Mouse (Mus musculus) urinary bladder, postnatal 10 days (tissue): ENCODE measurements around the gene Impg2.

Experiments used
- DNase-seq: peaks from one replicate; pipeline ENCODE4 v3.0.0; 2022; ENCODE audit warnings: low spot score

Impg2 gene

DNA sequence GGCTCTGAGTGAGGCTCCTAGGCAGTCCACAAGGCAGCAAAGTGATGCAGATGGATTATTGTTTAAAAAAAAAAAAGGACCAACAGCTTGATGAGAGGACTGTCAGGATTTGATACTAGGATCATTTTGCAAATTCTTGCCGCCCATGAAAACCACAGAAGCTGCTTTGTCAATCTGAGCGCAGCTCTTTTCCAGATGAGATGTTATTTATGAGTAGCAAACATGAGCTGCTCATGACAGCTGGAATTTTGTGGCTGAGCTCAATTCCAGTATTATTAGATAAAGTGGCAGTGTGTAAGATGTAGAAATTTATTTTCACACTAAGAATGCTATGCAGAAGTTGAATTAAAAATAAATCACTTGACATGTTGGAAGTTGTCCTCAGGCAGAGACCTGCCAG is 94.7 kb downstream of the Impg2 start:
- DNase-seq = no peak

DNA sequence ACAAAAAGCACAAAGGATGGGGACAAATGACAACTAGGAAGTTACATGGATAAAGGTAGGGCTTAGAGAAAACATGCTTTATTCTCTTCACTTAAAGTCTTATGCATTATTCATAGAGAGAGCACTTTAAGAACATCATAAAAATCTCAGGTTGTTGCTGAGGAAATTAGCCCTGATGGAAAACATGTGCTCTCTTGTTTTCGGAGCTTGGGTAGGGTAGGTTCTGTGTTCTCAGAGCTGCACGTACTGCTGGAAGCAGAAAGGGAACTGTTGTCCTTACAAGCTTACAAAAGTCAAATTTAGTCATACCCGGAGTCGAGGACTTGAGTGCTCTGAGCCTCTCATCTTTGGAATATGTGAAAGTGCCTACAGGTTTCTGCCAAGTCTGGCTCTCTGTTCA is 98.9 kb downstream of the Impg2 start:
- DNase-seq = no peak

DNA sequence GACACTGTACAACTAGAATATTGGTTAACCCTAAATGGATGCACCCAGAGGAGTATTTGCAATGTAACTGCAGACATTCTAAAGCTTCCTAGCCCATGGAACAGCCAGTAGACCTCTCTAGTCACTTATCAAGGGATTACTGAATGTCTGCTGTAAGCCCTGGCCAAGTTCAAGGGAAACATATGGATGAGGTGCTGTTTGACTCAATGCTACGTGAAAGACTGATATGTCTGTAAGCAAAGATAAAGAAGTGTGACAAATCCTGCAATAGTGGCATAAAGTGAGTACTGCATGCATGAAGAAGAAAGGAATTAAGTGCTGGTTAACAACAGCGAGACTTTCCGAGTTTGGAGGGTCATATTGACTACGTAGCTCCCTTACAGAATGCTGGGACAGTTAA is 100.1 kb downstream of the Impg2 start:
- DNase-seq = no peak

DNA sequence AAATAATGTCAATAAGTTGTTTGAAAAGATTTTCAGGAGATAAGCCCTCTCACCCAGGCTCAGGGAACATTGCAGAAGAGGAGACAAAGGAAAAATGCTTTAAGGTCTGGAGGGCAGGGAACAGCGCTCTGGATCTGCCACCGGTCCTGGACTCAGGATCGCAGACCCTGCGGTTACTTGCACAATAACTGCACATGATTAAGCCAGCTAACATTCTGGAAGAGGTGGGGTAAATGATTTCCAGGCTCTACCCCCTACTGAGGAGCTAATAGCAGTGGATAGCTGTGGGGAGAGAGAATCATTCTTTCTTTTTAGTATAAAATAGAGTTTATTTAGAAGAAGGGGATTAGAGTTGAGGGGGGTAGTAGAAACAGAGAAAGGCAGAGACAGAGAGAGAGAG is 103.5 kb downstream of the Impg2 start:
- no peak for DNase-seq

DNA sequence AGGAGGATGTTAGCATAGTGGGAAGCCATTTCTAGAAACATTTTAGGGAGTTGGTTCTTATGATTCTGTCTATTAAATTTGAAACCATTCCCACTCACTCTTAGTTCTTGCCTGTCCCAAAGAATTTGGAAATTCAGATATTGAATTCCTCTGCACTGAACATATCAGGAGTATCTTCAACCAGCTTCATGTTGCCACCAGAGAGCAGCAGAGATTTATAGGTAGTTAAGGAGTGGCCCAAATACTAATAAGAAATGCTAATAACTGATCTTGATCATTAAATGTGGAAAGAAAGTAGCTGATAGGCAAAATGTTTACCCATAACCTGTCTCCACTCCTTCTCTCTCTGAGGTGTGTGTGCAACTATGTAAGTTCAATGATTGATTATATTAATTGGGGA is 107.2 kb downstream of the Impg2 start:
- no peak for DNase-seq
